Mouse (Mus musculus) liver, postnatal 0 days (tissue): ENCODE data around the gene Mymk. TPM values are rescaled to one million over a fixed set of nuclear protein-coding genes. Genes with fewer than 3 reads are reported as not detected.

Source experiments
- ATAC-seq: fragments of 200-750 bp; cut with Nextera tagmentation; 2 replicates; pipeline ENCODE4 v1.8.0; 2017; ENCODE audit warnings: mild to moderate bottlenecking, moderate library complexity
- DNase-seq: peaks from one replicate; pipeline ENCODE4 v3.0.0-alpha.2; 2016
- H3K27ac ChIP-seq: fragments of 300-500 bp; sonication (generic); 2 replicates; pipeline ENCODE4 v1.5.1; 2014; ENCODE audit warnings: antibody characterized with exemption, moderate library complexity, mild to moderate bottlenecking, low read depth
- H3K27me3 ChIP-seq: fragments of 300-500 bp; sonication (generic); 2 replicates; pipeline ENCODE4 v1.6.1; 2014; ENCODE audit warnings: low read length, control low read depth, mixed read lengths; ENCODE audit not compliant: insufficient read depth
- H3K36me3 ChIP-seq: fragments of 300-500 bp; sonication (generic); replicated peaks from 2 replicates; pipeline ENCODE4 v1.6.1; 2014; ENCODE audit warnings: mild to moderate bottlenecking, control low read depth, low read length, moderate library complexity, mixed read lengths; ENCODE audit not compliant: insufficient read depth
- H3K4me1 ChIP-seq: fragments of 300-500 bp; sonication (generic); 2 replicates; pipeline ENCODE4 v1.6.1; 2014; ENCODE audit warnings: antibody characterized with exemption, mild to moderate bottlenecking, control low read depth; ENCODE audit not compliant: insufficient read depth
- H3K4me2 ChIP-seq: fragments of 300-500 bp; sonication (generic); 2 replicates; pipeline ENCODE4 v1.6.1; 2014; ENCODE audit warnings: low read depth, mild to moderate bottlenecking, low read length, moderate library complexity, mixed read lengths
- H3K4me3 ChIP-seq: fragments of 300-500 bp; sonication (generic); 2 replicates; pipeline ENCODE4 v1.5.1; 2014; ENCODE audit warnings: low read depth, low read length
- H3K9ac ChIP-seq: fragments of 300-500 bp; sonication (generic); replicated peaks from 2 replicates; pipeline ENCODE4 v1.6.1; 2014; ENCODE audit warnings: mild to moderate bottlenecking, moderate library complexity
- H3K9me3 ChIP-seq: fragments of 300-500 bp; sonication (generic); 2 replicates; pipeline ENCODE4 v1.6.1; 2016; ENCODE audit warnings: mild to moderate bottlenecking, control low read depth, low read length, mixed read lengths
- CTCF ChIP-seq: sonication (generic); IDR thresholded peaks from 2 replicates; pipeline ENCODE4 v1.5.1; 2016; ENCODE audit warnings: antibody characterized with exemption, low read depth
- EP300 ChIP-seq: IDR thresholded peaks from 2 replicates; pipeline ENCODE4 v1.6.1; 2016; ENCODE audit warnings: antibody characterized with exemption, low read depth, mild to moderate bottlenecking
- WGBS: fragments of 180-500 bp; shearing (Covaris S2); extraction: QIAGEN DNeasy Blood & Tissue Kit; methylation state at CpG from one replicate; pipeline ENCODE4 v1.1.7; 2014; ENCODE audit not compliant: insufficient replicate concordance; 5-methylcytosine and 5-hydroxymethylcytosine counted together
- polyA plus RNA-seq: library from polyadenylated mRNA; unstranded; fragments of >200 nt; fragmentation: Nextera tagmentation; extraction: Ambion mirVana; gene quantifications from 2 replicates; pipeline ENCODE4 v1.2.1, GENCODE M21; 2015

The Mymk gene
- polyA plus RNA-seq, 1 experiment from 2014 or later: not detected

GRCm38 (mm10) chr2:27108144-27108543, 36.2 kb upstream of the Mymk start:
- TF ChIP-seq CTCF (no peak), EP300 (no peak)
- Histone ChIP-seq H3K9me3 (no peaks in the 10 kb centered on the region), H3K4me2 (no peak overlapping the region), H3K27me3 (no peaks in the 10 kb centered on the region), H3K4me3 (no peak overlapping the region), H3K27ac (no peak overlapping the region), H3K4me1 (no peaks in the 10 kb centered on the region), H3K36me3 (no peaks in the 10 kb centered on the region), H3K9ac (no peak overlapping the region)
- ATAC-seq (no peak), DNase-seq (no peak)
- WGBS: 69% methylated on average over 2 of the region's 2 CpGs

- no peak for DNase-seq
- no peak for TF ChIP-seq EP300
- no peak overlapping the region for H3K27ac ChIP-seq
- H3K36me3 ChIP-seq: no peaks in the 10 kb centered on the region
- no peak overlapping the region for H3K4me3 ChIP-seq
- no peak overlapping the region for H3K4me2 ChIP-seq
- no peaks in the 10 kb centered on the region for H3K4me1 ChIP-seq
- 78% methylated on average over 3 of the region's 3 CpGs for WGBS
- H3K9me3 ChIP-seq: no peaks in the 10 kb centered on the region
- H3K9ac ChIP-seq: no peak overlapping the region
- H3K27me3 ChIP-seq: no peaks in the 10 kb centered on the region
- no peak for ATAC-seq
These were observed 34.8 kb upstream of the Mymk start for GRCm38 (mm10) chr2:27106816-27107215.

- H3K4me1 ChIP-seq: peaks cover under 1% of the 10 kb centered on the region; the same call in 1 of the 2 replicates
- DNase-seq (no peak), ATAC-seq (no peak)
- no peaks in the 10 kb centered on the region for H3K9me3 ChIP-seq
- H3K27ac ChIP-seq: no peak overlapping the region
- 71% methylated on average over 7 of the region's 7 CpGs for WGBS
- H3K4me3 ChIP-seq: no peak overlapping the region
- H3K4me2 ChIP-seq: no peak overlapping the region
- H3K9ac ChIP-seq: no peak overlapping the region
- TF ChIP-seq EP300: no peak
- TF ChIP-seq CTCF: no peak
- no peaks in the 10 kb centered on the region for H3K27me3 ChIP-seq
- H3K36me3 ChIP-seq: no peaks in the 10 kb centered on the region
These were observed 31.6 kb upstream of the Mymk start for GRCm38 (mm10) chr2:27103554-27103953.

- Histone ChIP-seq H3K4me3 (no peak overlapping the region), H3K27me3 (no peaks in the 10 kb centered on the region), H3K4me2 (no peak overlapping the region), H3K9ac (no peak overlapping the region), H3K27ac (no peak overlapping the region), H3K9me3 (no peaks in the 10 kb centered on the region), H3K36me3 (no peaks in the 10 kb centered on the region), H3K4me1 (peaks cover 9% of the 10 kb centered on the region)
- no peak for TF ChIP-seq EP300
- no peak for TF ChIP-seq CTCF
- ATAC-seq (no peak; the same call in 1 of the 2 replicates), DNase-seq (no peak)
- WGBS: 12% methylated on average over 6 of the region's 6 CpGs
These were observed 25.8 kb upstream of the Mymk start for GRCm38 (mm10) chr2:27097776-27098175.

- 45% methylated on average over 6 of the region's 6 CpGs for WGBS
- no peak overlapping the region for H3K9ac ChIP-seq
- no peak overlapping the region for H3K4me2 ChIP-seq
- H3K4me3 ChIP-seq: no peak overlapping the region
- DNase-seq (no peak), ATAC-seq (peak; percentile 25; the same call in 1 of the 2 replicates)
- no peak for TF ChIP-seq EP300
- no peak for TF ChIP-seq CTCF
- no peaks in the 10 kb centered on the region for H3K36me3 ChIP-seq
- H3K27me3 ChIP-seq: no peaks in the 10 kb centered on the region
- no peak overlapping the region for H3K27ac ChIP-seq
- H3K9me3 ChIP-seq: no peaks in the 10 kb centered on the region
- H3K4me1 ChIP-seq: peaks cover 9% of the 10 kb centered on the region
These were observed 25.3 kb upstream of the Mymk start for GRCm38 (mm10) chr2:27097241-27097656.

- Histone ChIP-seq H3K9ac (no peak overlapping the region), H3K36me3 (no peaks in the 10 kb centered on the region), H3K4me2 (no peak overlapping the region), H3K4me1 (peaks cover 9% of the 10 kb centered on the region), H3K27ac (no peak overlapping the region), H3K4me3 (no peak overlapping the region), H3K9me3 (no peaks in the 10 kb centered on the region), H3K27me3 (no peaks in the 10 kb centered on the region)
- no peak for TF ChIP-seq CTCF
- no peak for TF ChIP-seq EP300
- DNase-seq (no peak), ATAC-seq (no peak)
- WGBS: 49% methylated on average over 13 of the region's 13 CpGs
These were observed 24.5 kb upstream of the Mymk start for GRCm38 (mm10) chr2:27096341-27096981.

- Histone ChIP-seq H3K27ac (no peak overlapping the region), H3K4me3 (no peak overlapping the region), H3K9ac (no peak overlapping the region), H3K9me3 (no peaks in the 10 kb centered on the region), H3K4me2 (no peak overlapping the region), H3K36me3 (no peaks in the 10 kb centered on the region), H3K27me3 (no peaks in the 10 kb centered on the region), H3K4me1 (peaks cover 9% of the 10 kb centered on the region)
- TF ChIP-seq CTCF (no peak), EP300 (no peak)
- WGBS: 85% methylated on average over 7 of the region's 7 CpGs
- no peak for DNase-seq
- no peak for ATAC-seq
These were observed 23.2 kb upstream of the Mymk start for GRCm38 (mm10) chr2:27095178-27095577.
